Mouse (Mus musculus): Measurements from ENCODE around the gene C330007P06Rik. TPM values are rescaled to one million over a fixed set of nuclear protein-coding genes. Genes with fewer than 3 reads are reported as not detected.
A peak's percentile ranks its signal among the peaks of the same experiment; 100 is the strongest.
"Not testable (repeated sequence)": the region's sequence is repeated elsewhere in the genome, so short reads cannot be mapped to it uniquely, and the experiment has no call there.

The C330007P06Rik gene
- polyA plus RNA-seq, 1 experiment from 2014 or later: 30.7 TPM

DNA sequence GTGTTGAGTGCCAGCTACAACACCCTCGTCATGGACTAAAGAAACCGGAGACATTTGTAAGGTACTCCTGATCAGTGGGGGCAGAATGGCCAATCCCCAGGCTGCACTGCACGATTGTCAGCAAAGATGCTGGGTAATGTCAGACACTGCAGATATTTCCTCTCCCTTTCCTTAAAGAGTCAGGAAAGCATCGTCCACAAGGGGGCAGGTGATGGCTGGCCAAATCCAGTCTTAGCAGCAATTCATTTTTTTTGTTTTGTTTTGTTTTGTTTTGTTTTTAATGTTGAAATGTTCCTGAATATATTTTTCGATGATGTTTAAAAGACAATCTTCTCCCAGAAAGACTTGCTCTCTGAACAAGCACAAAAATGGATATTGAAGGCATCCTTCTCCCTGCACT lies 62.5 kb downstream of the C330007P06Rik start:
- Histone ChIP-seq H3K4me1 (peaks cover 6% of the 10 kb centered on the region; the same call in 1 of the 2 replicates), H3K27ac (no peak overlapping the region), H3K36me3 (no peaks in the 10 kb centered on the region), H3K9ac (no peak overlapping the region), H3K4me2 (replicated peaks) (no peak overlapping the region), H3K27me3 (replicated peaks) (no peaks in the 10 kb centered on the region), H3K9me3 (no peaks in the 10 kb centered on the region), H3K4me3 (no peak overlapping the region)
- 55% methylated on average over 5 of the region's 5 CpGs for WGBS
- ATAC-seq (ENCODE audit: low FRiP score, low read depth): no peak

DNA sequence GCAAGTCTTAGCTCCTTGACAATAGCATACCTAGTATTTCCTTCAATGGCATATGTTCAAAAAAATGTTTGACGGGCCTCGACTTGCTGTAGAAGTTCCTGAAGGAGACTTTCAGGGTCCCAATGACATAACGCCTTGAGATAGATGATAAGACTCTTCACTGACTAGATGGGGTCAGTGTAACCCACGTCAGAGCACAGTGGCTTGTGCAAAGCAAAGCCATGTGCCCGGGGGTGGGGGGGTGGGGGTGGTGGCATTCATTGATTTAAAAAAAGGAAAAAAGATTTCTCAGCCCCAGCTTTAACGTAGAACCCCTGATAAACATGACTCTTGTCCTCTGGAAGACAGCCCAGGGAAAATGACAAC lies 65.6 kb downstream of the C330007P06Rik start:
- H3K4me1 ChIP-seq: peaks cover 6% of the 10 kb centered on the region; the same call in 1 of the 2 replicates
- peak; percentile 60 for ATAC-seq (ENCODE audit: low FRiP score, low read depth)
- no peak overlapping the region for H3K9ac ChIP-seq
- H3K27me3 ChIP-seq (replicated peaks): no peaks in the 10 kb centered on the region
- 73% methylated on average over 6 of the region's 6 CpGs for WGBS
- no peak overlapping the region for H3K27ac ChIP-seq
- H3K36me3 ChIP-seq: no peaks in the 10 kb centered on the region
- H3K9me3 ChIP-seq: no peaks in the 10 kb centered on the region
- H3K4me2 ChIP-seq (replicated peaks): peak overlapping the region; percentile 50
- H3K4me3 ChIP-seq: no peak overlapping the region

DNA sequence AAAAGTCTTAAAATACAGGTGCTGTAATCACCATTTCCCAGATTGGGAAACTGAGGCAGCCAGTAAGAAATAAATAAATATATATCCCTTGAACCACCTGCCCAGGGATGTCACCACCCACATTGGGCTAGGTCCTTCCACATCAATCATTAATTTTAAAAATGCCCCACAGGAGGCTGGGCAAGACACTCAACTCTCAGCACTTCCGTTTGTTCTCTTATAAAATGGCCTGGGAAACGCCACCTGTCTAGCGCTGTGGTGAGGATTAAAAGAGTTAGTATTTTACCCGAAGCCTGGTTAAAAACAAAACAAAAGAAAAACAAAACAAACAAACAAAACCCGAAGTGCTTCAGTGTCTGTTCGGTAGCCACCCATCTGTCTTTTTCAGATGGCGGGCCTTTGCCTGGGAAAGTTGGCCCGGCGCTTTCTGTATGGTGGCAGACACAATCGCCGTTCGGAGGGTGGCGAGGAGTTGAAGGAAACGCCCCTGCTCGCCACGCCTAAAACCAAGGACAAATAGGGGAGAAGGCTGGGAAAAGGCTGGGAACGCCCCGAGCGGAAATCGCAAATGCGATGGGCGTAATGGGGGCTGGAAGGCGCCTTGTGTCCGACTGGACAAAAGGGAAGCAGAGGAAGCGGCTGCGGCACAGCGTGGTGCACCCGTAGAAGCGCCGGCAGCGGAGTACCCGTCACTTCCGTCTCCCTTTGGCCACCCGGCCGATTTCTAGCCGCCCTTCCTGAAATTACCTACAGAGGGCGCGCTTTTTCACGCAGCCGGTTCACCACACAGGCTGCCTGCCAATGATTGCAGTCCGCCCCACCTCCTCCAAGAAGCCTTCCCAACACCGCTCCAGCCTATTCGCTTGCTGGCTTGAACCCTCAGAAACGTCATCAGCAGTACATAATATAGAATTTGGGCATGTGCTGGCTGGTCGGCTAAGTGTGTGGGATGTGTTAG lies 66.3 kb downstream of the C330007P06Rik start:
- H3K4me1 ChIP-seq: peaks cover 6% of the 10 kb centered on the region; the same call in 1 of the 2 replicates
- H3K36me3 ChIP-seq: no peaks in the 10 kb centered on the region
- WGBS: 19% methylated on average over 45 of the region's 45 CpGs
- no peak overlapping the region for H3K9ac ChIP-seq
- ATAC-seq (ENCODE audit: low FRiP score, low read depth): peak; percentile 93
- peak overlapping the region; percentile 50 for H3K4me2 ChIP-seq (replicated peaks)
- peak overlapping the region; percentile 46 for H3K27ac ChIP-seq
- H3K9me3 ChIP-seq: no peaks in the 10 kb centered on the region
- peak overlapping the region; percentile 15; the same call in 1 of the 2 replicates for H3K4me3 ChIP-seq
- H3K27me3 ChIP-seq (replicated peaks): no peaks in the 10 kb centered on the region

DNA sequence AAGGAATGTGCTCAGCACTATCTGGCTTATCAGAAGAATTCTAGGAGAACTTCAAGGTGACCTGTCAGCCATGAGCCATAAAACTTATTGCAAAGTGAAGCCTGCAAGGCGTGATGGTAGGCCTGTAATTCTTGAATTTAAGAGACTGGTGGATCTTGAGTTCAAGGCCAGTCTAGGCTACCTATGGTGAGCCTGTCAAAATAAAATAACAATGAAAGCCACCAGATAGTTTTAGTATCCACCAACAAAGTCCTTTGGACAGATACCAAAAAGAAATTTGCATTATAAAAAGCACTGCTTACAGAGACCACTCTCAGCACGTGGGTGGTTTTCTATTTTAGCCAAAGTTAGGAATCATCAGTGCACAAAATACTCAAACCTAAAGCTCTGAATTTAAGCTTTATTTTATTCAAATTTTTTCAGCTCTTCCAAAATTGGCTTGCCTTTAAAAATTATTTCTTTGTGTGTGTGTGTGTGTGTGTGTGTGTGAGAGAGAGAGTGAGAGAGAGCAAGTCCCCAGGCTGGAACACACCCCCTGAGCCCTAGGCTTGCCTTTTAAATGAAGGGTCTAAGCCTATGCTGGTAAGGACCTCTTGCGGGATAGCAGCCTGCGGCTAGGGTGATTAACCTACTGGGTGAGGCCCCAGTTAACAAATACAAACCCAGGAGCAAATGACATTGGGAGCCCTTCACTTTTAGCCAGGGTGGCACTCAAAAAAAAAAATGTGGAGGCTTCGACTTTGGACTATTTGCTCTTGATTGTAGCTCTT lies 68.3 kb downstream of the C330007P06Rik start:
- no peak for ATAC-seq (ENCODE audit: low FRiP score, low read depth)
- Histone ChIP-seq H3K9ac (no peak overlapping the region), H3K4me2 (replicated peaks) (no peak overlapping the region), H3K4me1 (peaks cover 6% of the 10 kb centered on the region; the same call in 1 of the 2 replicates), H3K4me3 (no peak overlapping the region), H3K36me3 (no peaks in the 10 kb centered on the region), H3K9me3 (no peaks in the 10 kb centered on the region), H3K27ac (no peak overlapping the region), H3K27me3 (replicated peaks) (no peaks in the 10 kb centered on the region)
- WGBS: 53% methylated on average over 5 of the region's 5 CpGs

DNA sequence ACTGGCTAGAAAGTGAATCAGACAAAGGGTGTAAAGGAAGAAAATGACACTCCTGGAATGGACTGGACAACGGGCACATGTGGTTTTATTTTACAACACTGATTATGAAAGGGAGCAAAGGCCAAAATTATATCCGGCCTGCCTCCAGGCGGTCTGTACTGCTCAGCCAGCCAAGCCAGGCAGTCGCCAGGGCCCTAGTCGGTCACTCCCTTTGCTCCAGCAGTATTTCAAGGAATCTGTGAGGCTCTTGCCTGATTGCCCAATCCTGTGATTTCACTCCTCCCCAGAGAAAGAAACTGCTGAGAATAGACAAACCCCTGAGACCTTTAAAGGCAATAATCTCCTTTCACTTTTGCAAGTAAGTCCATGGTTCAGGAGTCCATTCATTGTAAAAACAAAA lies 69.7 kb downstream of the C330007P06Rik start:
- H3K4me1 ChIP-seq: peaks cover 6% of the 10 kb centered on the region; the same call in 1 of the 2 replicates
- WGBS: 66% methylated on average over 5 of the region's 5 CpGs
- H3K9me3 ChIP-seq: no peaks in the 10 kb centered on the region
- no peaks in the 10 kb centered on the region for H3K27me3 ChIP-seq (replicated peaks)
- H3K4me2 ChIP-seq (replicated peaks): no peak overlapping the region
- H3K27ac ChIP-seq: no peak overlapping the region
- no peak overlapping the region for H3K4me3 ChIP-seq
- H3K9ac ChIP-seq: no peak overlapping the region
- no peaks in the 10 kb centered on the region for H3K36me3 ChIP-seq
- no peak for ATAC-seq (ENCODE audit: low FRiP score, low read depth)

DNA sequence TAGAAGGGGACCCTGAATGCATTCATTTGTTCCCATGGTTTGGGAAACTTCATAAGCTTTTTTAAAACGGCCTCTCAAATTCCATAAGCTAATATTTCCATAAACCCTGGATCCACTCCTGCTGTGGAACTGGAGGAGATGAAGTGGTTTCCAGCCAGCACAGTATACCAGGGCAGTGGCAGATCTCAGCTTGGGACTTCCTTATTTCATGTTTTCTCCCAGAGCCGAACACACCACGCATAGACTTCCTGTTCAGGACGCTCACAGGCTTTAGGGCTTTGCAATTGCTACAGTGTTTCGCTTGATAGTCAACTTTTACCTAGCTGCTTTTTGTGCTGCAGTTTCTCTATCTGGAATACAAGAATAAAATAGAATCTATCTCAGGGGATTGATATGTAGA lies 70.7 kb downstream of the C330007P06Rik start:
- Histone ChIP-seq H3K36me3 (no peaks in the 10 kb centered on the region; the same call in 1 of the 2 replicates), H3K4me3 (no peak overlapping the region), H3K9me3 (no peaks in the 10 kb centered on the region), H3K4me2 (replicated peaks) (no peak overlapping the region), H3K4me1 (peaks cover 6% of the 10 kb centered on the region; the same call in 1 of the 2 replicates), H3K27ac (no peak overlapping the region), H3K27me3 (replicated peaks) (no peaks in the 10 kb centered on the region), H3K9ac (no peak overlapping the region)
- 75% methylated on average over 5 of the region's 5 CpGs for WGBS
- ATAC-seq (ENCODE audit: low FRiP score, low read depth): no peak

DNA sequence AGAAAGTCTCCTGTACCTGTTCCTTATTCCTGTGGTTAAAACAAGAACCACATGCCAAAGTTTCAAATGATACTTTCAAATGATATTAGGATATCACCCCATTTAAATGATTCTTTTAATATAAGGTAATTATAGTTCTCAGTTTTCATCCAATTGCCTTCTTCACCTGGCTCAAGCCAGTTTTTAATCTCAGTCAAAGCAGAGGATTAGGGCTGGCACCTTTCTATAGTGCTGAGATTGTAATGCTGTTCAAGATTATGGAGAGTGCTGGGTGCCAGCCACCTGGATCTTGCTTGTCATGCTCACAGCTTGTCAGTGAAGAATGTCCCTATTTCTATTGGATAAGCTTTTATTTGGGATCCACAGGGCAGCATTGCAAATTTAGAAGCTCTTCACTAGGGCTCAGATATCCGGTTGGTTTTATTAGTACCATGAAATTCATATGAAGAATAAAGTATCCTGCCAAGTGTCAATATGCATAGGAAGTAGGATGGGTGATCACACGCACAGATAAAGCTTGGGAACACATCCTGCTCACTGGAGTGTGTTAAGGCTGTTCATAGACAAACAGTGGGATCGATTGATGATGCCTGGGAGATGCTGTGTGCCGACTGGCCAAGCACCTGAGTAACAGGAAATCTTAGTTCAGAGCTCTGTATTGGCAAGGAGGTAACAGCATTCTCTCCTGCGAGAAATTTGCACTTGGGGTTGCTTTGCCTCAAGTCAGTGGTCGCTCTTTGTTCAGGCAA lies 74.6 kb downstream of the C330007P06Rik start:
- Histone ChIP-seq H3K36me3 (peaks cover 3% of the 10 kb centered on the region; the same call in 1 of the 2 replicates), H3K27me3 (replicated peaks) (no peaks in the 10 kb centered on the region), H3K4me3 (no peak overlapping the region), H3K9me3 (no peaks in the 10 kb centered on the region), H3K4me1 (no peaks in the 10 kb centered on the region), H3K27ac (no peak overlapping the region), H3K9ac (no peak overlapping the region), H3K4me2 (replicated peaks) (no peak overlapping the region)
- ATAC-seq (ENCODE audit: low FRiP score, low read depth): no peak
- 53% methylated on average over 6 of the region's 6 CpGs for WGBS

DNA sequence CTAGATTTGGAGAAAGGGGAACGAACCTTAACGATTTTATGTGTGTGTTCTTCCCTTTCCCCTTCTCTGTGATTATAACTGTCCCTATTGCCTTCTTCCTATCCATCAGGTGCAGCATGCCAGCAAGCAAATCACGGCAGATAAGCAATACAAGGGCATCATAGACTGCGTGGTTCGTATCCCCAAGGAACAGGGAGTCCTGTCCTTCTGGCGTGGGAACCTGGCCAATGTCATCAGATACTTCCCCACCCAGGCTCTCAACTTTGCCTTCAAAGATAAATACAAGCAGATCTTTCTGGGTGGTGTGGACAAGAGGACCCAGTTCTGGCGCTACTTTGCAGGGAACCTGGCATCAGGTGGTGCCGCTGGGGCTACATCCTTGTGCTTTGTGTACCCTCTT lies 77.2 kb downstream of the C330007P06Rik start:
- not testable (repeated sequence) for H3K9me3 ChIP-seq; ATAC-seq (ENCODE audit: low FRiP score, low read depth); H3K4me1 ChIP-seq; H3K27ac ChIP-seq; H3K36me3 ChIP-seq; H3K27me3 ChIP-seq (replicated peaks)
- 81% methylated on average over 8 of the region's 8 CpGs for WGBS
- peak overlapping the region; percentile 57 for H3K4me3 ChIP-seq
- peak overlapping the region; percentile 78; the same call in 1 of the 2 replicates for H3K9ac ChIP-seq
- H3K4me2 ChIP-seq (replicated peaks): peak overlapping the region; percentile 60

DNA sequence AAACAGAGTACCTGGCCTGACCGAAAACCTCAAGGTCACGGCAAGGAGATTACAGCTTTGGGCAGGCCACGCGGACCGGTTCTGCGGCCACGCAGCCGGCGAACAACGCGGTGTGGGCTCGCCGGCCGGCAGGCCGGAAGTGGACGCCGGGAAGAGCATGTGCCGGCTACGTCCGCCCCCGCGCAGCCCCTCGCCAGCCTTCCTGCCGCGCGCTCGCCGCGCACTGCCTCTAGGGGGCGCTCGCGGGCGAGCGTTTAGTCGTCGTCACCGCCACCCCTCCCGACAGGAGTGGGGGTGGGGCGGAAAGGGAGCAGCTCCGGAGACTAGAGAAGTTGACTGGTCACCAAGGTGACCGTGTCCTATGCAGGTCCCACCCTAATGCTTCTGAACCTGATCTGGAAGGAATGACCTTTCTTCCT lies 77.7 kb downstream of the C330007P06Rik start:
- no peaks in the 10 kb centered on the region for H3K4me1 ChIP-seq
- H3K27me3 ChIP-seq (replicated peaks): no peaks in the 10 kb centered on the region
- 25% methylated on average over 41 of the region's 41 CpGs for whole genome bisulfite sequencing
- peak overlapping the region; percentile 57 for H3K27ac ChIP-seq
- H3K9ac ChIP-seq: peak overlapping the region; percentile 78
- H3K4me3 ChIP-seq: peak overlapping the region; percentile 57
- peak overlapping the region; percentile 60 for H3K4me2 ChIP-seq (replicated peaks)
- H3K9me3 ChIP-seq: no peaks in the 10 kb centered on the region
- peak; percentile 89 for ATAC-seq (ENCODE audit: low FRiP score, low read depth)
- H3K36me3 ChIP-seq: peaks cover 3% of the 10 kb centered on the region; the same call in 1 of the 2 replicates

DNA sequence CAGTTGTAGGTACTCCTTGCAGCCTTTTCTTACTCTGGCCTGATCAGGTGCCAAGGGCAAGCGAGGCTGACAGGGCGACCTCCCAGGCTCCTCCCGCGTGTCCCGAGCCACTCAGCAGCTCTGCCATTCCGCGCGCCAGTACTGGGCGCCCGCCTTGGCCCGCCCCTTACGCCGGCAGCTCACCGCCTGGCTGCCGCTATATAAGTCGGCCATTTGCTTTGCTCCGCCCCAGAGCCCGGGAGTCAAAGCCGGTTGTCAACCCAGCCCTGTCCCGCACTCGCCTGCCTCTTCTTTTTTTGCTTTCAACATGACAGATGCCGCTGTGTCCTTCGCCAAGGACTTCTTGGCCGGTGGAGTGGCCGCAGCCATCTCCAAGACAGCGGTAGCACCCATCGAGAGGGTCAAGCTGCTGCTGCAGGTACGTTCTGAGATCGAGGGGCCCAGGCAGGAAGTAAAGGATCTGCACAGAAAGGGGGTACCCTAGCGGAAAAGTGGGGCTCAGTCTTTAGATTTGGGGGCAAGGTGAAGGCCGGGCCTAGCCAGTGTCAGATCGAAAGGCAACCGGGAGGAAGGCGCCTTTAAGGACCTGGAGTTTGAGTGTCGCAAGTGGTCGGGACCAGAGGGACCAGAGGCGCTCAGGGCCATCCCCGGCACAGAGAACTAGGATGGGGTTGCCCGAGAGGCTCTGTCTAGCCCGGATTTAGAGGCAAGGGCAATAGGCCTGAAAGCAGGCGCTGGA lies 78.3 kb downstream of the C330007P06Rik start, which contains the start of gene Slc25a5:
TSS of gene Slc25a5 (plus strand) at position 228 of the 739 bp plus-strand sequence.
- Histone ChIP-seq H3K4me1 (no peaks in the 10 kb centered on the region), H3K9ac (peak within 1 kb of the TSS; percentile 78), H3K9me3 (no peaks in the 10 kb centered on the region), H3K27me3 (replicated peaks) (no peaks in the 10 kb centered on the region), H3K27ac (peak within 1 kb of the TSS; percentile 57), H3K4me3 (peak within 1 kb of the TSS; percentile 57), H3K36me3 (peaks cover 3% of the 10 kb centered on the region; the same call in 1 of the 2 replicates), H3K4me2 (replicated peaks) (peak within 1 kb of the TSS; percentile 60)
- ATAC-seq (ENCODE audit: low FRiP score, low read depth): peak; percentile 95
- 15% methylated on average over 41 of the region's 41 CpGs for WGBS

DNA sequence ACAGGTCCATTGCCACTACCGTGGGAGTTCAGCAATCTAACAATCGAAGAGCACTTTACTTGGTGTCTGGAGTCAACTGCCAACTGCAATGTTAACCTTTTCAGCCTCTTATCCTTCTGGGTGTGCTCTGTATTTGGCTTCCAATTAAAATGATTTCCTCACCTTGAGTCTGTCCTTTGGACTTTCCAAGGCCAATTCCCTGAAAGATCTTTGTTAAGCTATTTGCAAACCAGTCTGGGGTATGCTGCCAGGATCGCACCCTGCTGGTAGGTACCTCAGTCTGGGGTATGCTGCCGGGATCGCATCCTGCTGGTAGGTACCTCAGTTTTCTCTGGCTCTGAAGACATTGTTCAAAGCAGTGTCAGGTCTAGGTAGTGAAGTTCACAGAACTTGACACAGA lies 79.3 kb downstream of the C330007P06Rik start:
- no peak overlapping the region for H3K9ac ChIP-seq
- WGBS: 67% methylated on average over 5 of the region's 5 CpGs
- no peak overlapping the region for H3K4me2 ChIP-seq (replicated peaks)
- H3K4me1 ChIP-seq: no peaks in the 10 kb centered on the region
- H3K36me3 ChIP-seq: peaks cover 3% of the 10 kb centered on the region; the same call in 1 of the 2 replicates
- H3K4me3 ChIP-seq: no peak overlapping the region
- no peaks in the 10 kb centered on the region for H3K27me3 ChIP-seq (replicated peaks)
- H3K27ac ChIP-seq: no peak overlapping the region
- ATAC-seq (ENCODE audit: low FRiP score, low read depth): no peak
- no peaks in the 10 kb centered on the region for H3K9me3 ChIP-seq
